Mouse (Mus musculus): ENCODE results near the gene Rac2.

GRCm38 (mm10) chr15:78513019-78513418 is 59.6 kb downstream of the Rac2 start:
- no peak for TF ChIP-seq POLR2A (IDR thresholded peaks at IDR 0.05; ENCODE audit: insufficient read depth, low read depth, low read length)
- no peak for TF ChIP-seq CTCF (IDR thresholded peaks at IDR 0.05; ENCODE audit: insufficient read depth, low read depth, low read length)
